Comparison of ENCODE assay signal across 27 mouse cellular contexts in genomic region chr5:38556406-38556805, GRCm38 (mm10). TPM values are rescaled to one million over a fixed set of nuclear protein-coding genes. Genes with fewer than 3 reads are reported as not detected.
DNase-seq lines count a peak whose midpoint lies in the region; ATAC-seq and TF ChIP-seq lines count a peak whose summit lies in the region.
"Had no signal": no experiment of that assay in that cellular context is flagged by ENCODE, and none has a peak within 500 bp of the region (broad histone marks: within the 10 kb centered on the region; RNA-seq: fewer than 3 reads in every experiment).

No protein-coding gene starts in this region.

- no peaks in the 10 kb centered on the region for H3K9me3 ChIP-seq in heart, embryonic 13.5 days
- H3K9me3 ChIP-seq in forebrain, embryonic 10.5 days, result no peaks in the 10 kb centered on the region
- H3K9me3 ChIP-seq: forebrain, embryonic 12.5 days; forebrain, embryonic 15.5 days; G1E; heart, embryonic 15.5 days; hindbrain, embryonic 10.5 days; hindbrain, embryonic 13.5 days had no signal

- peaks cover 93% of the 10 kb centered on the region for H3K4me1 ChIP-seq in heart, embryonic 13.5 days
- peaks cover 26% of the 10 kb centered on the region for H3K4me1 ChIP-seq in forebrain, embryonic 10.5 days

- peak overlapping the region; percentile 24; the same call in 1 of the 2 replicates for H3K4me2 ChIP-seq in heart, embryonic 13.5 days
- H3K4me2 ChIP-seq in myocyte (ENCODE audit: low read depth), result peak overlapping the region; percentile 47
- H3K4me2 ChIP-seq: forebrain, embryonic 12.5 days; forebrain, embryonic 15.5 days; heart, embryonic 15.5 days; hindbrain, embryonic 13.5 days had no signal

- H3K27ac ChIP-seq in heart, embryonic 13.5 days (replicated peaks), result no peak overlapping the region
- H3K27ac ChIP-seq in forebrain, embryonic 10.5 days, result no peak overlapping the region
- H3K27ac ChIP-seq: forebrain, embryonic 12.5 days; forebrain, embryonic 15.5 days; heart, adult 2 months; hindbrain, embryonic 10.5 days; hindbrain, embryonic 13.5 days had no signal

- no peak for ATAC-seq in heart, embryonic 13.5 days (ENCODE audit: extremely low read depth, insufficient number of reproducible peaks, low FRiP score, low TSS enrichment)
- ATAC-seq: forebrain, embryonic 15.5 days; hindbrain, embryonic 16.5 days; intestine, embryonic 16.5 days; Patski had no signal

- 72% methylated on average over 3 of the region's 3 CpGs for WGBS in heart, embryonic 13.5 days
- 93% methylated on average over 3 of the region's 3 CpGs for WGBS in forebrain, embryonic 10.5 days

- H3K36me3 ChIP-seq in heart, embryonic 13.5 days, result peaks cover 89% of the 10 kb centered on the region
- peaks cover 35% of the 10 kb centered on the region for H3K36me3 ChIP-seq in myocyte (ENCODE audit: control insufficient read depth, insufficient read depth)
- peaks cover 82% of the 10 kb centered on the region for H3K36me3 ChIP-seq in forebrain, embryonic 10.5 days (replicated peaks)

- peak overlapping the region; percentile 33; the same call in 1 of the 2 replicates for H3K9ac ChIP-seq in heart, embryonic 13.5 days
- H3K9ac ChIP-seq: forebrain, embryonic 12.5 days; forebrain, embryonic 15.5 days; heart, embryonic 15.5 days; hindbrain, embryonic 13.5 days had no signal

- peaks cover 91% of the 10 kb centered on the region for H3K79me2 ChIP-seq in myocyte (ENCODE audit: control insufficient read depth, insufficient read depth)

- no peaks in the 10 kb centered on the region for H3K27me3 ChIP-seq in heart, embryonic 13.5 days (replicated peaks)
- no peaks in the 10 kb centered on the region for H3K27me3 ChIP-seq in myocyte (ENCODE audit: control insufficient read depth, insufficient read depth, insufficient read length)
- H3K27me3 ChIP-seq in forebrain, embryonic 10.5 days (ENCODE audit: poor library complexity, severe bottlenecking), result no peaks in the 10 kb centered on the region
- H3K27me3 ChIP-seq: CH12.LX; forebrain, embryonic 12.5 days; forebrain, embryonic 15.5 days; heart, embryonic 15.5 days; hindbrain, embryonic 13.5 days; Patski had no signal

- no peak for TF ChIP-seq POLR2A in myocyte (IDR thresholded peaks at IDR 0.05; ENCODE audit: insufficient read length, low read depth)

- H3K4me3 ChIP-seq in heart, embryonic 13.5 days, result no peak overlapping the region
- H3K4me3 ChIP-seq in myocyte, result no peak overlapping the region
- no peak overlapping the region for H3K4me3 ChIP-seq in forebrain, embryonic 10.5 days
- H3K4me3 ChIP-seq: forebrain, embryonic 12.5 days; forebrain, embryonic 15.5 days; heart, adult 2 months; heart, embryonic 15.5 days; hindbrain, embryonic 10.5 days; hindbrain, embryonic 13.5 days had no signal

- no peak overlapping the region for H3ac ChIP-seq in myocyte (ENCODE audit: control insufficient read depth, insufficient read length)

- DNase-seq in cerebellum, adult 9-10 months, result peak; percentile 9
- DNase-seq in cerebellum, adult 18-20 months, result no peak
- no peak for DNase-seq in heart, adult 8-10 months (ENCODE audit: low spot score)
- peak; percentile 28 for DNase-seq in 416B (ENCODE audit: low read depth)
- DNase-seq in spleen, adult 12 weeks (ENCODE audit: low spot score), result no peak
- no peak for DNase-seq in forebrain, embryonic 10.5 days (ENCODE audit: extremely low spot score, low spot score)
- DNase-seq: adrenal gland, postnatal 10 days; B cell, adult 2 months; cerebellum, adult 11 months; cerebellum, adult 8-10 months; cerebellum, postnatal 14 days; gastrocnemius, postnatal 25 days; heart, adult 2 months; heart, postnatal 10 days; heart, postnatal 36 days had no signal

TF ChIP-seq in myocyte, 11 proteins besides CTCF, POLR2A, EP300 and RAD21:
- TF ChIP-seq MYOG (IDR thresholded peaks at IDR 0.05; ENCODE audit: control insufficient read depth in 1 of 3, insufficient read depth in 1 of 3, insufficient read length in 2 of 3, low read depth in 2 of 3), result no peak
- TF ChIP-seq POLR2AphosphoS2 (IDR thresholded peaks at IDR 0.05; ENCODE audit: insufficient read length, low read depth), result no peak
- TF ChIP-seq REST (IDR thresholded peaks at IDR 0.05; ENCODE audit: insufficient read depth, insufficient read length), result no peak
- TF ChIP-seq MYOD1 (IDR thresholded peaks at IDR 0.05; ENCODE audit: control insufficient read depth in 1 of 3, insufficient read length in 2 of 3, low read depth in 2 of 3), result no peak
- TF ChIP-seq E2F4 (IDR thresholded peaks at IDR 0.05; ENCODE audit: insufficient read depth), result no peak
- no peak for TF ChIP-seq MAX (IDR thresholded peaks at IDR 0.05; ENCODE audit: low read depth)
- TF ChIP-seq USF1 (IDR thresholded peaks at IDR 0.05; ENCODE audit: low read depth), result no peak
- no peak for TF ChIP-seq CEBPB (IDR thresholded peaks at IDR 0.05; ENCODE audit: insufficient read depth, poor library complexity, severe bottlenecking)
- no peak for TF ChIP-seq TCF12 (IDR thresholded peaks at IDR 0.05; ENCODE audit: insufficient read depth, poor library complexity, severe bottlenecking)
- TF ChIP-seq TCF3 (IDR thresholded peaks at IDR 0.05; ENCODE audit: insufficient read length, low read depth), result no peak
- TF ChIP-seq SRF (IDR thresholded peaks at IDR 0.05; ENCODE audit: control insufficient read depth, insufficient read length, low read depth), result no peak

RNA-seq across cellular contexts. Expression of gene Wdr1, which starts 6.6 kb away (rescaled TPM):
- 218 and 227 TPM in 2 replicates for polyA plus RNA-seq in heart, embryonic 13.5 days (2015; fragmentation: Nextera tagmentation; extraction: Ambion mirVana)
- total RNA-seq in heart, adult 8-10 months (2022), result 100 to 1,000 TPM; 109 to 129 (median 118) TPM
- polyA plus RNA-seq in myocyte (2012; fragmentation: generic; extraction: Trizol), result 130 TPM
- 171 and 173 TPM in 2 replicates for polyA plus RNA-seq in forebrain, embryonic 10.5 days (2016; fragmentation: Nextera tagmentation; extraction: Ambion mirVana)

RNA-seq across cellular contexts. Expression of gene Slc2a9, which starts 53.5 kb away (rescaled TPM):
- 0.27 and 0.42 TPM in 2 replicates for polyA plus RNA-seq in heart, embryonic 13.5 days (2015; fragmentation: Nextera tagmentation; extraction: Ambion mirVana)
- total RNA-seq in heart, adult 8-10 months (2022), result 1 to 10 TPM in 3 of 4 experiments, under 1 TPM in 1; 0.94 to 2.1 (median 1.6) TPM
- polyA plus RNA-seq in myocyte (2012; fragmentation: generic; extraction: Trizol), result 1.1 TPM
- 0.22 and 0.47 TPM in 2 replicates for polyA plus RNA-seq in forebrain, embryonic 10.5 days (2016; fragmentation: Nextera tagmentation; extraction: Ambion mirVana)

Comparison
In these comparisons a context has a peak if more than half of its experiments do, and no peak if none do; other contexts are left out.
1. DNase-seq: peak in cerebellum, adult 9-10 months (single experiment) and 416B (single experiment); none in cerebellum, adult 18-20 months (0 of 2), heart, adult 8-10 months (single experiment), spleen, adult 12 weeks (single experiment) and forebrain, embryonic 10.5 days (single experiment).